Mouse (Mus musculus): ENCODE measurements at regions not wholly inside any gene's neighbourhood (a gene's known extent, or its start where the extent isn't known, plus 50 kb on each side); places are given as distances from the start of the nearest gene placed in this dataset.

DNA sequence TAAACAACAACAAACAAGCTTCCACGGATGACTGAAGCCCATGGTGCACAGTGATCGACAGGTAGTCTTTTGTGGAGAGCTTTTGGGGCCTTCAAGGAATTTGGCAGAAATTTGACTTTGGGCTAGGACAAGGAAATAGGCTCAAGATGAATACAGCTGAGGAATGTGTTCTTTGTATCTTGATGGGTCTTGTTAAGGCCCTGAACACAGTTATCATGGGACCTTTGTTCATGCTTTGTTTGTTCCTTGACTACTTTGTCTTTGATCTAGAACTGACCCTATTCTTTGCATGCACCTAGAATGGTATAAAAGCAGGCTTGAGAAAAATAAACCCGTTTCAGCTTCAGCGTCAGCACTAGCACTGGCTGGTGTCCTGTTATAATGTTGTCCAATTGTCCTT lies 168.1 kb upstream of the Sp8 start:
- TF ChIP-seq POLR2A (IDR thresholded peaks at IDR 0.05; ENCODE audit: extremely low read depth, insufficient read depth, low read length) (no peak), CTCF (IDR thresholded peaks at IDR 0.05; ENCODE audit: low read depth, low read length) (no peak)
- Histone ChIP-seq H3K27ac (replicated peaks; ENCODE audit: insufficient read depth, low read depth, low read length) (no peak overlapping the region), H3K9ac (ENCODE audit: low read depth, low read length) (no peak overlapping the region), H3K27me3 (ENCODE audit: control insufficient read depth, insufficient read depth, low read length) (no peaks in the 10 kb centered on the region), H3K4me1 (ENCODE audit: control insufficient read depth, insufficient read depth, low read length) (no peaks in the 10 kb centered on the region), H3K79me2 (ENCODE audit: control insufficient read depth, insufficient read depth, low read length) (no peaks in the 10 kb centered on the region), H3K4me3 (ENCODE audit: insufficient read depth, low read depth, low read length) (no peak overlapping the region), H3K36me3 (ENCODE audit: control insufficient read depth, insufficient read depth, low read length) (no peaks in the 10 kb centered on the region)
- DNase-seq (ENCODE audit: extremely low read depth, low read depth, low spot score) = no peak
- 86% methylated on average over 4 of the region's 4 CpGs for WGBS

DNA sequence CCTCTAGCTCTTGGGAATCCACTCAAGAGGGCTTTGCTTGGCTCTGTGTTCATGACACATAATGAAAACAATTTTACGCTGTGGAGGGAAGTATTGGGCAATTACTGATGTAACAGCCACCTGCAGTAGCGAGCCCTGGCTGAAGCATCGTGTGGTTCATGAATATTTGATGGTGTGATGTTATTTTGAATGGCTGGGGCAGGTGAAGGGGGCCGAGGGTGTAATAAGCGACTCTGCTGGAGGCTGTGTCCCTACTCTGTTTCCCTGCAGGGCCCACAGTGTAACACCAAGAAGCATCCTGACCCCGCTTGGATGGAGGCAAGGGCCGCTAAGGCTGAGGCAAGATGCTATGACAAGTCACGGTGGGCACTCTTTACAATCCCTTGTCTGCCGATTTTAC lies 184.6 kb upstream of the Sp8 start:
- Histone ChIP-seq H3K9ac (ENCODE audit: low read depth, low read length) (no peak overlapping the region), H3K27ac (replicated peaks; ENCODE audit: insufficient read depth, low read depth, low read length) (no peak overlapping the region), H3K4me3 (ENCODE audit: insufficient read depth, low read depth, low read length) (no peak overlapping the region), H3K27me3 (ENCODE audit: control insufficient read depth, insufficient read depth, low read length) (no peaks in the 10 kb centered on the region; the same call in 1 of the 2 replicates), H3K36me3 (ENCODE audit: control insufficient read depth, insufficient read depth, low read length) (no peaks in the 10 kb centered on the region), H3K4me1 (ENCODE audit: control insufficient read depth, insufficient read depth, low read length) (no peaks in the 10 kb centered on the region), H3K79me2 (ENCODE audit: control insufficient read depth, insufficient read depth, low read length) (no peaks in the 10 kb centered on the region)
- no peak for DNase-seq (ENCODE audit: extremely low read depth, low read depth, low spot score)
- TF ChIP-seq CTCF (IDR thresholded peaks at IDR 0.05; ENCODE audit: low read depth, low read length) (no peak), POLR2A (IDR thresholded peaks at IDR 0.05; ENCODE audit: extremely low read depth, insufficient read depth, low read length) (no peak)
- 58% methylated on average over 9 of the region's 9 CpGs for WGBS

DNA sequence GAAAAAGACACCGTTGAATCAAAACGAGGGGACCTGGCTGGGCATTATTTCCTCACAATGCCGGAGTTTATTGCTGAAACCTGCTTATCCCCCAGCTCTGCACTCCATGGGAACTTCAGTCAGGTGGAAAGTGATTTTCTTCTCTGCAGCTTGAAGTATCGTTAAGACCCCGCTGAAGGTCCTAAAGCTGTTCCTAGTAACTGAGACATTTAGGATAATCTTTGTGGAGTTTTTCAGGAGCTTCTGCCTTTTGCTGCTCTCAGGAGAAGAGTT lies 185.0 kb upstream of the Sp8 start:
- DNase-seq (ENCODE audit: extremely low read depth, low read depth, low spot score) = no peak

GRCm38 (mm10) chr12:118660384-118661213 lies 185.5 kb upstream of the Sp8 start:
- Histone ChIP-seq H3K36me3 (ENCODE audit: control insufficient read depth, insufficient read depth, low read length) (no peaks in the 10 kb centered on the region), H3K27ac (replicated peaks; ENCODE audit: insufficient read depth, low read depth, low read length) (no peak overlapping the region), H3K79me2 (ENCODE audit: control insufficient read depth, insufficient read depth, low read length) (no peaks in the 10 kb centered on the region), H3K4me1 (ENCODE audit: control insufficient read depth, insufficient read depth, low read length) (no peaks in the 10 kb centered on the region), H3K27me3 (ENCODE audit: control insufficient read depth, insufficient read depth, low read length) (no peaks in the 10 kb centered on the region; the same call in 1 of the 2 replicates), H3K4me3 (ENCODE audit: insufficient read depth, low read depth, low read length) (no peak overlapping the region), H3K9ac (ENCODE audit: low read depth, low read length) (no peak overlapping the region)
- DNase-seq (ENCODE audit: extremely low read depth, low read depth, low spot score) = no peak
- no peak for TF ChIP-seq CTCF (IDR thresholded peaks at IDR 0.05; ENCODE audit: low read depth, low read length)
- TF ChIP-seq POLR2A (IDR thresholded peaks at IDR 0.05; ENCODE audit: extremely low read depth, insufficient read depth, low read length) = no peak
- 31% methylated on average over 12 of the region's 12 CpGs for WGBS

More for the DNA sequence above, 185.0 kb upstream of the Sp8 start:
- Histone ChIP-seq H3K27me3 (ENCODE audit: control insufficient read depth, insufficient read depth, low read length) (no peaks in the 10 kb centered on the region; the same call in 1 of the 2 replicates), H3K4me1 (ENCODE audit: control insufficient read depth, insufficient read depth, low read length) (no peaks in the 10 kb centered on the region), H3K27ac (replicated peaks; ENCODE audit: insufficient read depth, low read depth, low read length) (no peak overlapping the region), H3K9ac (ENCODE audit: low read depth, low read length) (no peak overlapping the region), H3K4me3 (ENCODE audit: insufficient read depth, low read depth, low read length) (no peak overlapping the region), H3K36me3 (ENCODE audit: control insufficient read depth, insufficient read depth, low read length) (no peaks in the 10 kb centered on the region), H3K79me2 (ENCODE audit: control insufficient read depth, insufficient read depth, low read length) (no peaks in the 10 kb centered on the region)
- TF ChIP-seq CTCF (IDR thresholded peaks at IDR 0.05; ENCODE audit: low read depth, low read length) = no peak
- TF ChIP-seq POLR2A (IDR thresholded peaks at IDR 0.05; ENCODE audit: extremely low read depth, insufficient read depth, low read length) = no peak
- WGBS = 27% methylated on average over 5 of the region's 5 CpGs

- Histone ChIP-seq H3K4me3 (ENCODE audit: insufficient read depth, low read depth, low read length) (no peak overlapping the region), H3K27me3 (ENCODE audit: control insufficient read depth, insufficient read depth, low read length) (no peaks in the 10 kb centered on the region; the same call in 1 of the 2 replicates), H3K79me2 (ENCODE audit: control insufficient read depth, insufficient read depth, low read length) (no peaks in the 10 kb centered on the region), H3K36me3 (ENCODE audit: control insufficient read depth, insufficient read depth, low read length) (no peaks in the 10 kb centered on the region), H3K4me1 (ENCODE audit: control insufficient read depth, insufficient read depth, low read length) (no peaks in the 10 kb centered on the region), H3K9ac (ENCODE audit: low read depth, low read length) (no peak overlapping the region), H3K27ac (replicated peaks; ENCODE audit: insufficient read depth, low read depth, low read length) (no peak overlapping the region)
- TF ChIP-seq POLR2A (IDR thresholded peaks at IDR 0.05; ENCODE audit: extremely low read depth, insufficient read depth, low read length) (no peak), CTCF (IDR thresholded peaks at IDR 0.05; ENCODE audit: low read depth, low read length) (no peak)
- WGBS = 79% methylated on average over 14 of the region's 14 CpGs
- no peak for DNase-seq (ENCODE audit: extremely low read depth, low read depth, low spot score)
These were observed 186.6 kb upstream of the Sp8 start for GRCm38 (mm10) chr12:118659240-118660120.

Measured in liver, adult 2 months (tissue).